Mouse (Mus musculus): ENCODE measurements around the gene Hdgfl2.

Hdgfl2 gene

DNA sequence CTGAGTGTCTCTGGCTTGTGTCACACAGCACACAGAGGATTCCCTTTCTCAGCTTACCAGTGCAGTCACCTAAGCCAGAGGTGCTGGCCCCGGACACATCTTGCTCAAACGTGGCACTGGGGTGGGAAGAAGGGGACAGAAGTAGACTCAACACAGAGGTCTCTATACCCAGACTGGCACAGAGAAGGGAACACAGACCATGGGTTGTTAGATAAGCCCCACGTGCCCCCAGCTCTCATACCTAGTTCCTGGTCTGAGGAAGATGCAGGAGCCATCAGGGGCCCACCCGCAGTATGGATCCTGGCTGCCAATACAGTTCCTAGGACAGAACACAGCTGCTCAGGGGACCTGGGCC is 45.8 kb downstream of the Hdgfl2 start:
- no peak for DNase-seq (ENCODE audit: extremely low spot score)

DNA sequence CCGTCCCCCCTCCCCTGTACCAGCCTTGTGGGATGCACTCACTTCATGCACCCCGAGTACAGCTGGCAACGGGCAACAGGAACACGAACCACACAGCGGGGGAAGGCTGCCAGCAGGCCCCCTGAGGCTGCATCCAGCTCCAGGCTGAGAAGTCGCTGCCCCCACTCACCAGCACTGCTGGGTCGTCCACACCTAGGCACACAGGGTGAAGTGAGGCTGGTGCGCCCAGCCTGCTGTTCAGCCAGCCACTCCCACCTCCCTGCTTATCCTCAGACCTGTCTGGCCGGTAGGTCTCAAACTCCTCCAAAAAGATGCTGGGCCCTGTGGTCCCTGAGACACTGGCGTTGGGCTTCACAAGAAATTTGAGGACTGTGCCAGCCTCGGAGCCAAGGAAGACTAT is 46.7 kb downstream of the Hdgfl2 start:
- no peak for DNase-seq (ENCODE audit: extremely low spot score)

DNA sequence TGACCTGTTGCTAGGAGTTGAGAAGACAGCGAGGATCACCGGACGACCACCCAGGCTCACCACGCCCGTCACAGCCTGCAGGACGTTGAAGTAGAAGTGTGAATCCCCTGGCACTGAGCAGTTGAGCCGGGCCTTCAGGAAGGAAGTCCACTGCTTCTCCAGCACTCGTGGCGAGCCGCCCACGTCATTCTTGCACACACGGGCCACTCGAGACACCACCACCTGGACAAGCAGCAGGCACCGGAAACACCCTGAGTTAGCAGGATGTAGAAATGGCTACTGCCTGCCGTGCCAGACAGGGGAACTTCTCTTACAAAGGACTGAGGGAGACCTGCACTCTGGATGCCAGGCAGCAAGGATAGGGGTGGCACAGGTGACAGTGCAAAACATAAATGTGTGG is 48.8 kb downstream of the Hdgfl2 start:
- no peak for DNase-seq (ENCODE audit: extremely low spot score)

DNA sequence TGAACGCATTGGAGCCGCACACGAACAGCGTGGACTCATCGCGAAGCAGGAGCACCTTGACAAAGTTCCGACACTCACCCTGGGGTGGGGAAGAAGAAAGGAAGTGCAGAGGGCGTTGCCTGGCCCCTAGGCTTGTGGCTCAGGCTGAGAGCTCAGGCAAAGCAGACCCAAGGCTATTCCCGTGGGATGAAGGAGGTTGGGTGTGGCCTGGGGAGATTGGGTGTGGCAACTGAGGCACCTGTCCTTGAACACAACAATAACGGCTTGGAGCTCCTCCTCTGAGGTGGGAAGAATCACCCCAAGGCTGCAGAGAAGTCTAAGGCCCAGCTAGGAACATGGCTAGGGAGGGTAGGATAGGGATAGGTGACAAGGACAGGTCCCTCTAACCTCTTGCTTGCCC is 51.7 kb downstream of the Hdgfl2 start:
- no peak for DNase-seq (ENCODE audit: extremely low spot score)

DNA sequence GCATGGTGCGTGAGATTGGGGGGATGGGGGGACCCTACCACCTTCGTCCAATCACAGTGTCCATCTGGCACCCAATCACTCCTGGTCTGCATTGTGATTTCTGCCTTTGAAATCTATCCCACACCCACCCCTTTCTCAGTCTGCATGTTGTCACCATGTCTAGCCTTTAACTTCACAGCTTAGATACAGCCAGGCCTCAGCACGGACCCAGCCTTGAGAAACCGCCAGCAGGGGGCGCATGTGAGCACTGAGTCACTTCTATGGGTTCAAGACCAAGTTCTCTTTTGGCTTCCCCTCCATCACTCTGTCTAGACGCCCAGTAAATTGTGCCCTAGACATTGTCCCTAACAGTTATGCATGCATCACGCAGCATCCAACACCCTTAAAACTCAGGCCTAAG is 52.4 kb downstream of the Hdgfl2 start:
- no peak for DNase-seq (ENCODE audit: extremely low spot score)

DNA sequence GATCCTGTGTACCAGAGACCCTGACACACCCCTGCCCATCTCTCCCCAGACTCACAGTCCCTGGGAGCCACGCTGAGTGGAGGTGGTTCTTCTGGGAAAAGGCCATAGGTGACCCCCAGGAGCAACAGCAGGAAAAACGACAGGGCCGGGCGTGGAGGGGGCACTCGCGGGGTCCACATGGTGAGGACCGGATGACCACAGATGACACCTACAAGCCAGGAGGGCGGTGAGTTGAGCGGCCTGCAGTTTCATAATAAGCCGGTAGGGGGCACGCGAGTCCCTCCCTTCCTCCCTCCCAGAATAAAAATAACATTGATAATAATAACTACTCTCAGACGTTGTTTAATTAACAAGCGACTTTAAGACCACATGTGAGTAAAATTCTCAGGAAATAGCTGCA is 53.2 kb downstream of the Hdgfl2 start:
- DNase-seq (ENCODE audit: extremely low spot score), result peak; percentile 60

DNA sequence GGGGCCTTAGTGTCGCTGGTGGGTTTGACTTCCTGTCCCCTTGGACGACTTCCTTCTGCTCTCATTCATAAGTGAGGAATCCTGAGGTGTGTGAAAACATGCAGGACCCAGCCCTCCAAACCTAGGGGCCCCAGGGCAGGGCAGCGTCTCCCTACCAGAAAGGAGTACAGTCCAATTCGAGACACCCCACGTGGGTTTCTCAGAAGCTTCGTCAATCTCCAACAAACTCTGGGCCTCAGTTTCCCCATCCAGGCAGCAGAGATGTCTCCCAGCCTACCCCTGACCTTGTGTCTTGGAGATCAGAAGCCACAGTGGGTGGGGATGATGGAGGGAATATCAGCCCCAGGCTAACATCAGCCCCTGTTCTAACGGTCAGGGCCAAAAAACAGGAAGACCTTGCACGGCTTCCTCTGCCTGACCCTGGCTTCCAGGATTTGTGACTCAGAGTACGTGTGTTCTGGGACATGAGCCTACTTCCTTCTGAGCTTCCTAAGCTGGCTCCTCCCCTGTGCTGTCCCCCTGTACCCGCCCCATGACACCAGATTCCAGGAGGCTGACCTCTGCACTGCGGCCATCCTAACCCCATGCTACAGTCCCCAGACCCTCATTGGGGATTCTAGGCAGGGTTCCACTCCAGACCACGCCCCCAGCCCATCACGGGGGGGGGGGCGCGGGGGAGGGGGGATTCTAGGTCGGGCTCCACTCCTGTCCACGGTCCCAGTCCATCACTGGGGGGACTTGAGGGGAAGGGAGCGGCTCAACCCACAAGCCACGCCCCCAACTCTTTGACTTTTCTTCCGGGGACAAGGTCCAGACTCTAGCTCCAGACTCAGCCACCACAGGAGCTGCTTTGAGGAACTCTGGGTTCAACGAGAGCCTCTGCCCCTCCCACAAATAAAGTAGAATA is 54.3 kb downstream of the Hdgfl2 start:
- peak; percentile 81 for DNase-seq (ENCODE audit: extremely low spot score)

DNA sequence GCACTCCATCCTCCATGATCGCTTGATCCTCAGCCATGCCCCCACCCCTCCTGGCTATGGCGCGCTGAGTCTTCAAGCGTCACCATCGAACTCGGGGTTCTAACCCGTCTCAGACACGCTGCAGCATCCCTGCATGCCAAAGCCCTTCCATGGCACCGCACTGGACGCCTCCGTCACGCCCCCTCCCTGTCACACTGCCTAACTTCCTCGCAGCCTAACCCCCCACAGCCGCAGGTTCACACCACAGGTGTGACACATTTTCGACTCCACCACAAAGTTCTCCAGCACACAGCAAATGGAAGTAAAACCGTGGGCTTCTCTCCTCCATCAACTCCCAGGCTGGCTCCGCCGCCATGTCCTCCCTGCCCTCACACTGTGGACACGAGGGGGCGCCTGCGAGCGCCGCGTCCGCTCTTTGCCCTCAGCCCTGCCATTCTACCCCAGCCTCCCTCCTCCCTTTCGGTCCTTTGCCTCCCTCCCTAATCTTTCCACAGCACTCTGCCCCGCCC is 55.1 kb downstream of the Hdgfl2 start:
- peak; percentile 63 for DNase-seq (ENCODE audit: extremely low spot score)

DNA sequence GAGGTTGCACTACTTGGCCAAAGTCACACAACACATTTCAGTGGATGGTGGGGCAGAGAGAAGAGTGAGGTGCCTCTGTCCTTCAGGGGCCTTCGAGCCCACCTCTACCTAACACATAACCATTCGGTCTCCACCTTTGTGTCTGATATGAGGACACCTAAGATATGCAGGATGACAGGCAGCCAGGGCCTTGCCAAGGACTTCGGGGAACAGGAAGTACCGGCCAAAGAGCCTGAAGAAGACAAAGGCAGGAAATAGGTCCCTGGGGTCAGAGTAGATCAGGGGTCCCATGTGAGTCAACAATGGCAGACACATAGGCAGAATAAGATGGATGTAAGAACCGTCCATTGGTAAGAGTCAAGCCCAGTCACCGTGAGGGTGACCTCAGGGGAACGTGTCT is 57.1 kb downstream of the Hdgfl2 start:
- DNase-seq (ENCODE audit: extremely low spot score), result no peak

DNA sequence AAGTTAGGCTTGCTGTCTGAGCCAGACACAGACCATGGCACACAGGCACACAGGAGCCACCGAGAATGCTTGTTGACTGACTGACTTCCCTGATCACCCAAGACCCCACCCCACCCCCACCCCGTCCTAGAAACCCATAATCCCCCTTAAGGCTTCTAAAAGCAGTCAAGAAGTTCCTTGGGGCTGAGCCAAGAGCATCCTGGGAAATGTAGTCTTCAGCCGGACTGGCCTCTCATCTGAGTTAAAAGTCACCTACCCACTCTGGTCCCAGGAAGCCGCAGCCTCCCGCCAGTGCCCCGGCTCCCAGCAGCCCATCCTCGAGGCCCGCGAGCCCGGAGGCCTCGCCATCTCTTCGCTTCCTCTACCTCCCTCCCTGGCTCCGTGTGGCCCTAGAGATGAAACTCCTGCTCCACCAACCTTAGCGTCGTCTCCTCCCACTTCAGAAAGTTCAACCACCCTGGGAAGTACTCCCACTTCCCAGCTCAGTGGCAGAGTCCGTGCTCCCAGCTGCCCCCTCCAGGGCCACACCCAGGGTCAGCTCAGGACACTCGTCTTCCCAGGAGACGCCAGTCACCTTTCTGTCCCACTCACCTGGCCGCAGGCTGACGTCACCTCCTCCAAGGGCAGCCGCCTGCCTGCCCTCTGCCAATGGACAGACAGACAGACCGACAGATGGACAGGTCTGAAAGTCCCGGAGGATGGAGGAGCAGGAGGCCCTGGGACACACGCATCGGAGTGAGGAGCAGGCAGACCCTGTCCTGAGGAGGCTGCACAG is 58.6 kb downstream of the Hdgfl2 start:
- DNase-seq (ENCODE audit: extremely low spot score), result no peak

DNA sequence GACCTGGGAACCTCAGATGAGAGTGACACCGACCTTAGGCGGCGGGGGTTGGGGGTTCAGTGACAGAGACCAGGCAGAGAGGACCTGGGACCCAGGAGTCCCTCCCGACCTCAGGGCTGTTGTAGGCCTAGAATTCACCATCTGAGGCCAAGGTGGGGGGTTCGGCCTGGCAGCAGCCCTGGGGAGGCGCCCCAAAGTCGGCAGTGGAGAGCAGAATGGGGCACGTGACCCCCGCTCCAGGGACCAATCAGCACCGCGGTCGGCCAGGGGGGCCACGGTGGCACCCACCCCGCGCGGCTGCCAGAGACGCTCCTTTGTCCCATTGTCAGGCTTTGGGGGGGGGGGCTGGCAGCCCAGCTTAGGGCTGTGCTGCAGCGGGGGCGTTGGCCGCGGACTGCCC is 59.9 kb downstream of the Hdgfl2 start:
- DNase-seq (ENCODE audit: extremely low spot score), result no peak

DNA sequence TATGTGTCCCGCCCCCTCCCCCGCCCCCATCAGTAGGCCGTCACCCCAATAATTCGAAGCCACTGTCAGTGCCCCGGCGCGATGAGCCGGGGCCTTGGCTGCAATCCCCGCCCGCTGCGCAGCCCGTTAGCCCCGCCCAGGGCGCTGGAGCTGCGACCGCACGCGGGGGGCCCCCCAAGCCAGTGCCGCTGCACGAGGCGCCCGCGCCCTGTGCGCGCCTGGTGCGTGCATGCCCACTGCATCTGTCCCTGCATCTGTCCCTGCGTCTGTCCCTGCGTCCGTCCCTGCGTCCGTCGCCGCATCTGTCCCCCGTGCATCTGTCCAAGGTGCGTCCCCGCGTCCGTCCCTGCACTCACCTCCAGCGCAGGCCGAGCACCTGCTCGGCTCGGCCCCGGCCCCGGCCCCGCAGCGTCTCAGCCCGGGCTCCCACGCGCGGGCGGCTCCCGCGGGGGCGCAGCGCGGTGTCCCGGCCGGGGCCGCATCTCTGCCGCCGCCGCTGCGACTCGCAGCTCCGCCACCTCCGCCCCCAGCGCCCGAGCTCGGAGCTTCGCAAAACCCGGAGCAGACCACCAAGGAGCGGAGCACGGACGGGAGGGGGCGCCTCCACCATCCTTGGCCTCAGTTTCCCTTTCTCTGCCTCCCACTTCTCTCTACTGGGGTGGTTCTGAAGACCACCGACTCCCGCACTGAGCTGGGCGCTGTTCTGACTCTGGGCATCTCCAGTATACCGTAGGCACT is 60.6 kb downstream of the Hdgfl2 start, which contains the start of gene Sema6b:
TSS of gene Sema6b (minus strand) at position 486 of the 738 bp plus-strand sequence.
- DNase-seq (ENCODE audit: extremely low spot score), result peak; percentile 76

DNA sequence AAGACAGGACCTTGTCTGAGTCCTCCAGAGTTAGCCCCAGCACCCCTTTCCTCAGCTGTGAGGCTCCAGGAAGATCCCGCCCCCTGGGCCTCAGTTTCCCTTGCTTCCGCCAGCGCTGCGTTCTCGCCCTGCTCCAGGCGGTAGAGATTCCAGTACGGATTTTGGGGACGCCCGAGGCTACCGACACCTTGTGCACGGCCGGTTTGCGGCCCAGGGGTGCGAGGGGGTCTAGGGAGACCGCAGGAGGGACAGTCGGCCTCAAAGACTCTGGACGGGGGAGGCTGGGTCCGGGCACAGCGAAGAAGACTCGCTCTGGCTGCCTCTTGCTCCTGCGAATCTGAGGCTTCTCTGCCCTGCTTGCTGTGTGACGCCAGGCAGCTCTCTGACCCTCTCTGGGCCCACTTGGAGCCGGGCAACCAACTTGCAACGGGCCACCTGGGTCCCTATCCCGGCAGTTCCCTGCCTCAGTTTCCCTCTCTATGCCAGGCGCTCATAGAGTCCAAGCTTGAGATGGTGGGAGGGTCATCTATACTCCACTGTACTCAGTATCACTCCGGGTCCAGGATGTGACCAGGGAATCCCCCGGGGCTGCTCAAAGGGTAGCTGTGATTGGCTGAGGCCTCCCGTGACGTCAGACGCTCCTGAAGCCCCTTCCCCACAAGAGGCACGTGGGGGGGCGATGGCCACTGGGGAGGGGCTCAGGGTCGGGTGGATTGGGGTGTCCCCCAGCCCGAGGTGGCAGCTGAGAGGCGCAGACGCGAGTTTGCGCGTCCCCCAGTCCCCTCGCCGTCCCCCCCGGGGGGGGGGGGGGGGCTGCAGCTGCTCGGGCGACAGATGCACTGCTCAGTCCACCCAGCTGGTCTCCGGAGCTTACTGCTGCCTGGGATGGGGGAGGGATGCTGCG is 62.5 kb downstream of the Hdgfl2 start:
- DNase-seq (ENCODE audit: extremely low spot score), result peak; percentile 65

DNA sequence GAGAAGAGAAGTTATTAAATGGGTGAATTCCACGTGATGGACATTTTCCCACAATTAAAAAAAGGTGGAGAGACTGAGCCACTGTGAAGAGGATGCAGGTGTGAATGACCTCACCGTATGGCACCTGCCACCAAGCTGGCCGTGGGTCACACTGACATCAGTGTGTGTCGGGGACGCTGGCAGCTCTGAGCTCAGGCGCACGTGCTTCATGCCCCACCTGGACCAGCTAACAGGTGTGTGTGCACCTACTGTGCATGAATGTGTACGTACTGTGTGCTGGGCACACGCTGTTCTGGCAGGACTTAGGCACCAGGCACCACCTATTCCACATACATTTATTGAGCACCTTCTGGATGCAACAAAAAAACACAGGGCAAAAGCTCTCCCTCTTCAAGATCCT is 65.1 kb downstream of the Hdgfl2 start:
- DNase-seq (ENCODE audit: extremely low spot score), result no peak

DNA sequence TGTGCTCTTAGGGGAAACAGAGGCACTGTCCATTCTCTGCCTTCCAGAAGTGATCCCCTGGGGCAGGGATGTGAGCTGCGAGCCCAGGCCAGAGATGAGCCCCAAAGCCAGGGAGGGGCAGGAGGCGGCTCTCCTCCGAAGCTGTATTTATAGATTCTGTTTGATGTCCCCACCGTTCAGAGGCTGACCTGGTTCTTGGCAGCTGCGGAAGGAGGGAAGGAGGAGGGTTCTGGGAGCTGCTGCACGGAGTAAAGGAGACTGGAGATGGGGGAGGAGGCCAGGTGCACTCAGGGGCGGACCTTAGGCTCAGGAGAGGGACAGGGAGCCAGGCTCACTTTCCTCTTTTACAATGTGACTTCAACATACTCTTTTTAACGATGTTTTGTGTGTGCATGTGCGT is 66.7 kb downstream of the Hdgfl2 start:
- DNase-seq (ENCODE audit: extremely low spot score), result no peak

DNA sequence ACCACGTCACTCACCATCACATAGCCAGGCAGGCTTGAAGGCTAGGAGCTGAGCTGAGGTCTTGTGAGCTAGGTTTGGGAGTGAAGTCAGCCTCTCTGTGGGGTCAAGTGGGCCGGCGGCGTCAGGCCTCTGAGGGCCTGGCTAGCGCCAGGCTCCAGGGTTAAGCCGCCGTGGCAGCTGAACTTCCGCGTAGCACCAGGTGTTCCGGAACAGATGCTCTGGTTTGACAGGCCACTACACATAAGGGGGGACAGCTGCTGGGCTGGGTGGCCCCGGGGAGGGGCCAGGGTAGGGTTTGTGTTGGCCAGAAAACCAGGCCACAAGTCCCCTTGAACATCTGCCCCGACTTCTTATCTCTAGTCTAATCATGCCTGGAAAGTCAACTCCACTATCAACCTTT is 68.0 kb downstream of the Hdgfl2 start:
- no peak for DNase-seq (ENCODE audit: extremely low spot score)

DNA sequence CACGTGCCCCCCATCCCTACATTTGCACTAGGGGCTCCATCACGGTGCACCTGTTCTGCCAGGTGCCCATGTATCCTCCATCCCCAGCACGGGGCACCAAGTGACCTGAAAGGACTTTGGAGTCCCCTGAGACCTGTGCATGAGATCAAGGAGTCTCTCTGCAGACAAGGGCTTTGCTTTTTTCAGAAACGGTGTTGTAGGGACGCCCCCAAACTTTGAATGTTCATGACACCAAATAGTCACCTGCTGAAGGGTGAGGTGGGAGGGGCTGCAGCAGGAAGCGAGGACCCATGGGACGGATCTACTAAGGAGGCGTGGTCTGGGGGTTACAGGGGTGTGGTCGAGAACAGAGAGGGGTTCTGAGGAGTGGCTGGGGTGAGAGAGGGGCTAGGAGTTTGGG is 68.8 kb downstream of the Hdgfl2 start:
- DNase-seq (ENCODE audit: extremely low spot score), result no peak

DNA sequence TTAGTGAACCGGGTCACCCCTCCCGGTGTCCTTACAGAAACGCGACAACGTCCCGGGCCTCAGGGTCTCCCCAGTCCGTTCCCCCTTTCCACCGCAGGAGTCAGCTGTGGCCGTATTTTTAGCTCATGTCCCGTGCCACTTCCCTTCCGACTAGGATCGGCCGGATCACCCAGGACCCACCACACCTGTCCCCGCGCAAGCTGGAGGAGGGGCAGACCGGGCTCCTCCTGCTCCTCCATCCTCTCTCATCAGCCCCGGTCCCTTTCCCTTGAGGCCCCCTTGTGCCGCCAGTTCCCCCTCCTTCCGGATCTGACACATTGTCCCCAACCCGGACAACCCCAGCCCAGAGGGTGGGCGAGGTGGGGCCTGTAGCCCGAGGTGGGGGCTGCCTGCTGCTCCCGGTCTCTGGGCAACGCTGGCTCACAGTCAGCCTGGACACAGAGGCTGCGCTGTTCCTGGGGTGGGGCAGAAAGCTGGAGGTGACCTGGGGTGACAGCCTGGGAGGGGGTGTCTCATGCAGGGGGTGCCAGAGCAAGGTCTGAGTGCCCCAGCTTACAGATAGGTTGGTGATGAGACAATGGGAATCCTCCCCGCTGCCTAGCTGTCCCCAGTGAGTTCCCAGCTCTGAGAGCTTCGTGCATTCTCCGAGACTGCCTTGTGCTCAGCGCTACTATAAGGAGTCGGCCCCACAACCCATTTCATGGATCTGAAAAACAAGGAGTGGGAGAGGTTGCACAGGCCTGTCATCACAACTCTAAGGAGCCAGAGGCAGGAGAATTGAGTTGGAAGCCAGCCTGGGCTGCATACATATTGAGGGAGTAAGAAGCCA is 69.6 kb downstream of the Hdgfl2 start:
- DNase-seq (ENCODE audit: extremely low spot score), result no peak

DNA sequence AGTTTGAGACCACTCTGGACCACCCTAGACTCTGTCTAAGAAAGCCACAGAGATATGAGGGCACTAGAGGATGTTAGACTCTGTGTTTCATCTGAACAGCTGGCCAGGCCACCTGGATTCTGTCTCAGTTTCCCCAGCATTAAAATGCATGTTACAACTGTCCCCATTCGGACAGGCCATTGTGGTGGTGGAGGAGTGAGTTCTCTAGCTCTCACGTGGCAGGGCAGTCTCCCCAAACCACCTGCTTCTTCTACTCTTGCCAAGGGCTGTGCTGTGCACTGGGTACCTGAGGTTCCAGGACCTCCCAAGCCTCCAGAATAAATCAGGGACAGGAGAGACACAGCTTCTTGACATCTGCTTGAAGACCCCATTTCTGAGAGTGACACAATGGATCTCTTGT is 70.5 kb downstream of the Hdgfl2 start:
- no peak for DNase-seq (ENCODE audit: extremely low spot score)
